Mouse (Mus musculus) gastrocnemius, postnatal 36 days (tissue): ENCODE data around the gene Pigyl. TPM values are rescaled to one million over a fixed set of nuclear protein-coding genes. Genes with fewer than 3 reads are reported as not detected.
"Not testable (repeated sequence)": the region's sequence is repeated elsewhere in the genome, so short reads cannot be mapped to it uniquely, and the experiment has no call there.

Experiments used
- DNase-seq, 2 experiments: peaks; one replicate each; pipeline ENCODE4 v3.0.0; 2022
- intact Hi-C: fragments of 180-260 bp; cut with DNase I; formaldehyde crosslinking; loops from one replicate; pipeline ENCODE4 v1.15.1; 2025
- total RNA-seq, 2 experiments: library from RNA; stranded (reverse); gene quantifications; 2 replicates each; pipeline ENCODE4 v1.2.3; 2021

Gene Pigyl
- total RNA-seq, 2 experiments from 2014 or later: 29.4 to 31.2 TPM

DNA sequence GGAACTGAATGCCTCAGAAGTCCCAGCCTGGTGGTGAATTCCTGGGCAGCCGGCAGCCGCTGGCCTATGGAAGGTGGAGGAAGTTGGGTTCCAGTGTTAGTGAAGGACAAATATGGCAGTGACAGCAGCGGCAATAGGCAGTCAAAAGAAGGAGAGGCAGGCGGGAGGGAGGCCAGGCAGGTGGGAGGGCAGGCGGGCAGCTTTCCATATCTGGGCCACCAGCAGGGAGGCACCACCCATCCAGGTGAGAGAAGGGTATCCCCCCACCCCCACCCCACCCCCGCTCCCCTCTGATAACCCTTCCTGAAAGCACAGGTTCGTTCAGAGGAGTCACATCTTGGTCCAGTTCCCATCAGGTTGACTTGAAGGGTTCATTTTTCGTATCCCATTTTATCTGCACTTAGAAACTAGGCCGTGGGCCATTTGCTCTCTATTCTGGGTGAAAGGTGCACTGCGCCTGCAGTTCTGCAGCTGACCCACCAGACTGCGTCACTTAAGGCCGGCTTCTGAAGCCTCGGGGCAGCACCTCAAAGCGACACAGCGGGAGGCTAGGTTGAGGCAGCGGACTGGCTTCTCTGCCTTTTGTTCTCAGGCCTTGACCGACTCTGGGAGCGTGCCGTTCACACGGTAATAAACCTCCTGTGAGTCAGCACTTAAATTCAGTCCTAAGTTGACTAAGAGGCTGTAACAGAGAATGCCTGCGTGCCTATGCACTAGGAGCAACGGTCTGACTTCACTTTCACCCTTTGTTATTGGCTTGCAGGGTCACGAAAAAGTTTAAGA is 19.7 kb upstream of the Pigyl start:
- intact Hi-C loops: no loop called here
- DNase-seq: no peak

DNA sequence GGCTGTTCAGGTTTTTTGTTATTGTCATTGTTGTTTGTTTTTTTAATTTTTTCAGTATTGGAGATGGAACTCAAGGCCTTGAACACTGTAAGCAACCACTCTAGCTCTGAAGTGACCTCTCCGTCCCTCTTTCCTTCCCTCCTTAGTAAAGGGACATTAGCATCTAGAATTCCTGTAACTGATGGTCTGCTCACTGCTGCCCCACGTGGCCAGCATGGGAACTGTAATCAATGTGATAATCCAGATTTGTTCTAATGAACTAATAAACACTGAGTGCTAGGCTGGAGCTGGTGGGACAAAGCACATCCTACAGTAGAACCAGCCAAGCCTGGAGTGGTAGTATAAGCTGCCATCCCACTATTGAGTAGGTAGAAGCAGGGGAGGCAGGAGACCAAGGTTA is 18.2 kb upstream of the Pigyl start:
- intact Hi-C loops: no loop called here
- DNase-seq: no peak

- DNase-seq: no peak
- intact Hi-C loops: no loop called here
Measured at GRCm38 (mm10) chr9:22139746-22140145, 16.9 kb upstream of the Pigyl start.

DNA sequence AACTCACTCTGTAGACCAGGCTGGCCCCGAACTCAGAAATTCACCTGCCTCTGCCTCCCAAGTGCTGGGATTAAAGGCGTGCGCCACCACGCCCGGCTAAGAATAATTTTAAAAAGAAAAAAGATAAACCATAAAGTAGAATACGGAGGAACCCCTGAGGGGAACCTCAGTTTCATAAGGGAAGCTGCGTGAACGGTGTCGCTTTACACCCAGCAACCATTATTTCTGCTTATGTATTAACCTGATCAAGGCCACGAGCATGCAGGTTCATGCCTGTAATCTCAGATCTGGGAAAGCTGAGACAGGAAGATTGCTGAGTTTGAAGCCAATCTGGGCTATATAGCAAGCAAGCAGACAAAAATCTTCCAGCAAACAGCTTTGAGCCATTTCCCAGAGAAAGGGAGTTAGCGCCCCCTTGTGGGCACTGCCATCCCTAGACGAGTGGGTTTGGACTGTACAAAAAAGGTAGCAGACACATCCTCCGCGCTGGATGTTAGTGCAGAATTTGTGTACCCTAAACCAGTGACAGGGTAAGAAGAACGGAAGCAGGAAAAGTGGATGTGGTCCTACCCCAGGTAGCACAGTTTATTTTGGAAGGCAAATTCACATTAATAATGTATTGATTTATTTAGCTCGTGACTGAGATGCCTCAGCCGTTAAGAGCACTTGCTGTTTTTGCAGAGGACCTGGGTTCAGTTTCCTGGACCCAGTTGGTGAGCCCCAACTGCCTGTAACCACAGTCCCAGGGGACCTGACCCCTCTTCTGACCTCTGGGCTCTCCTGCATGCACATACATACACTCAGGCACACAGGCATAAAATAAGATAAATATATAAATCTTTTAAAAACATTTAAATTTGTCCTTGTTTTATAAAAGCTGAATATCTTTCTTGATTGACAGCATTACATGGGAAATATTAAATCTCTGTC is 13.3 kb upstream of the Pigyl start:
- intact Hi-C loops: loop anchor here (1.0 to 2.0 kb wide), 2 partner anchors 23 to 77 kb away; no protein-coding TSS in a partner anchor
- peak; percentile 74 to 79 for DNase-seq

DNA sequence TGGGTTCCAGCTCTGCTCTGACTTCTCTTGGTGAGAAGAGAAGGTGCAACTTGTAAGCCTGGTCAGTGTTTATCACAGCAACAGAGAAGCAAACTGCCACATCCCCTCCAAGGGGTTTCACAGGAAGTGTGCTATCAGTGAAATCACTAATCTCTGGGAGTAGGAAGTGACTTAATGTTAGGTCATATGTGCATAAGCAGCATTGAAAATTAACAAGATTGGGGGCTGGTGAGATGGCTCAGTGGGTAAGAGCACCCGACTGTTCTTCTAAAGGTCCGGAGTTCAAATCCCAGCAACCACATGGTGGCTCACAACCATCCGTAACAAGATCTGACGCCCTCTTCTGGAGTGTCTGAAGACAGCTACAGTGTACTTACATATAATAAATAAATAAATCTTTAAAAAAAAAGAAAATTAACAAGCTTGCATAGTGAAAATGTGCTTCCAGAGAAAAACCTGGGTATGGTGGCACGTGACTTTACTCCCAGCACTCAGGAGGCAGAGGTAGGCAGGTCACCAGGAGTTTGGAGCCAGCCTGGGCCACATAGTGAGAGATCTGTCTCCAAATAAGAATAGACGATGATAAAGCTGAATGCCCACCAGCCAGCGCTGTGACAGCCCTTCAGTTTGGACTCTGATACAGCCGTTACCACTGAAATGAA is 12.2 kb upstream of the Pigyl start:
- intact Hi-C loops: no loop called here
- DNase-seq: no peak

GRCm38 (mm10) chr9:22149426-22150248 is 7.0 kb upstream of the Pigyl start:
- intact Hi-C loops: loop anchor here (5.0 kb wide), 1 partner anchor 172 kb away; no protein-coding TSS in a partner anchor
- DNase-seq: no peak

GRCm38 (mm10) chr9:22150249-22150693 is 6.4 kb upstream of the Pigyl start:
- intact Hi-C loops, DNase-seq: not testable (repeated sequence)

DNA sequence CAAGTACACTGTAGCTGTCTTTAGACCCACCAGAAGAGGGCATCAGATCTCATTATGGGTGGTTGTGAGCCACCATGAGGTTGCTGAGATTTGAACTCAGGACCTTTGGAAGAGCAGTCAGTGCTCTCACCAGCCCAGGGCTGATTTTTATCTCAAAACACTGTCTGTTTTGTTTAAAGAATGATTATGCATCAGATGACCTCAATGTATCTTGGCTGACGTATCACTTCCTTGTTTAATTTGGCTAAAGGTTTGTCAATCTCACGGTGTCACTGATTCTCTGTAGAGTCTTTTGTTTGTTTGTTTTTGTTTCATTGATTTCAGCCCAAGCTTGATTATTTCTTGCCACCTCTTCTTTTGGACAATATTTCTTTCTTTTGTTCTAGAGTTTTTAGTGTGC is 5.7 kb upstream of the Pigyl start:
- intact Hi-C loops: no loop called here
- no peak for DNase-seq

GRCm38 (mm10) chr9:22153810-22154209 is 2.8 kb upstream of the Pigyl start:
- intact Hi-C loops: no loop called here

DNA sequence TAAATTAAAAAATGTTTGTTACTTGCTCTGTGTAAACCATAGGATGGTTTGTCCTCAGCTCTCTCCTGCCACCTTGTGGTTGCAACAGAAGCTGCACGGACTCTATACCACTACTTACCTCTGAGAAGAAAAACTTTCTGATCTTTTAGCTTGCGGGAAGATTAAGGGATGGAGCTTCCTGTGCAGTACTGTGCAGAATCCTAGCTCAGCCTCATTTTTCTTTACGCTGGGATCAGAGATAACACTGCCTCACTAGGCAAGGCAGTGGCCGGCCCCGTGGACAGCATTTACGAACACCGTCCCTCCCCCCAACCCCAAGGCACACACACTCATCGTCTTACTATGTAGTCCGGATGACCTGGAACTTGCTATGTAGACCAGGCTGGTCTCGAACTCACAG is 1.0 kb upstream of the Pigyl start:
- DNase-seq: no peak
- intact Hi-C loops: no loop called here

More at GRCm38 (mm10) chr9:22153810-22154209, 2.8 kb upstream of the Pigyl start:
- DNase-seq: no peak

DNA sequence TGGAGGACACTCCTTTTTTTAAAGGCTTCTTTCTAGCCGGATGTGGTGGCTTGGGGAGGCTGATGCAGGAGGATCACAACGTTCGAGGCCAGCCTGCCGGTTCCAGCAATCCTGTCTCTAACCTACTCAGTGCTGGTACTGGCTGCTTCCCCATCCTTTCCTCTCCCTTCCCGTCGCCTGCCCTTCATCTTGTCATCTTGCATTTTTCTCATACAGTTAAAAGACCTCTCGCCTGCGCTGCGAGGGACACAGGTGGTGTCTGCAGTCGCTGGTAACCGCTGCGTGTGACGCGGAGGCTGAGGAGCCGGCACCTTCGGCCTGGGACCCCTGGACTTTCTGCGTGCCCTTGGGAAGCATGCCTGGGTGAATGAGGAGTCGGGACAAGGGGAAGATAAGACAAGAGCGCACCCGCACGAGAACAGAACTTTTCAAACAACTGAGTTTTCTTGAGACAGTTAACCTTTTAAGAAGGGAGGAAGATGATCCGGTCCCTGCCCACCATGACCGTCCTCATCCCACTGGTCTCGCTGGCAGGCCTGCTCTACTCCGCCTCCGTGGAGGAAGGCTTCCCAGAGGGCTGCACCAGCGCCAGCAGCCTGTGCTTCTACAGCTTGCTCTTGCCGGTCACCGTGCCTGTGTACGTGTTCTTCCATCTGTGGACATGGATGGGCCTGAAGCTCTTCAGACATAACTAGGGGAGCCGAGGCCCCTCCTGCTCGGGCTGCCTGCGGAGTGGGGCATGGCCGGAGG is 1.0 kb downstream of the Pigyl start:
- intact Hi-C loops: no loop called here
- no peak for DNase-seq

GRCm38 (mm10) chr9:22161299-22161698 is 4.7 kb downstream of the Pigyl start:
- intact Hi-C loops: no loop called here
- DNase-seq: no peak

DNA sequence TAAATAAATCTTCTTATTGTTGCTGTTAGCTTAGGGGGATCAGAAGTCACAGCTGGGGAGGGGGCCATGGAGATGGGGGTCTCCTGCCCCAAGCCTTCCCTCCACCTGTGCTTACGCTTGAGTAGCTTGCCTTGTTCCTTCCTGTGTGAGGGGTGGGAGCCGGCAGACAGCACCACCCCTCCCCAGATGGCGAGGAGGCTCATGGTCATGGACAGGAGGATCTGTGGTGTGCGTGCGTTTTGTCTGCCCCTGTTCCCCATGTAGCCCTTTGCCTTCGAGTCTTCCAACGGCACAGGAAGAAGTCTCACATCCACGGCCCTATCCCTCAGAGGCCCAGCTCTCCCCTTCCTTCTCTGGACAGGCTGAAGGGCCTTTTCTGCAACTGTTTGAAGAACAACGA is 5.7 kb downstream of the Pigyl start:
- intact Hi-C loops: no loop called here
- DNase-seq: no peak

DNA sequence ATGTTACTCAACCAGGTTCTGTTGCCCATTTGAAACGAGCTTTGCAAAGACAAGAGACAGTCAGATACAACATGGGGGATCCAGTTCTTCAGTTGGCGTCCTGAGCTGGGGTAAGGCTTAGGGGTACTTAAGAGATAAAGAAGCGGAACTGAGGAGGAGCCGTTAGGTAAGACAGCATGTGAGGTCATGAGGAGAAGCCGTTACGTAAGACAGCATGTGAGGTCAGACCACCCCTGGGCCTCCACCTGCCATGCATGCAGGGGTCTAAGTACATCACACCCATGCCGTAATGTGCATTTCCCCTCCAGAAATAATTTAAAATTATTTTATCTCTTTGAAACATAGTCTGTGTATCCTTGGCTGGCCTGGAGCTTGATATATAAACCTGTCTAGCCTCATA is 6.3 kb downstream of the Pigyl start:
- intact Hi-C loops: no loop called here
- DNase-seq: no peak

GRCm38 (mm10) chr9:22164711-22165668 is 8.3 kb downstream of the Pigyl start:
- no peak for DNase-seq
- intact Hi-C loops: no loop called here

DNA sequence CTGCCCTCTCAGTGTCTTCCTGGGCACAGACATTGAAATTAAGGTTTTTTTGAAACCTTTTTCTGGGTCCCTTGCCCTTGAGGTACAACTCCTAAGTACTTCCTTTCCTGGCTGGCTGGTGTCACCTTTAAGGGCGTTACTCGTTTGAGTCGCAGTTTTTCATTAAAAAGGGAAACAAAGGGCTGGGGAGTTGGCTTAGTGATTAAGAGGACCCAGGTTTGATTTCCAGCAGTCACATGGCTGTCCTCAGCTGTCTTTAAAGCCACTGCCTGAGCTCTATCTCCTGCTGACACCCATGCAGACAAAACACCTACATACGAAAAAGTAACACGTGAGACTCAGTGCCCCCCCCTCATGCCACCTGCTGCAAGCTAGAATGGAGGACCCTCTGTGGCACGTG is 9.3 kb downstream of the Pigyl start:
- intact Hi-C loops: no loop called here

GRCm38 (mm10) chr9:22166686-22167085 is 10.0 kb downstream of the Pigyl start:
- intact Hi-C loops: no loop called here
- no peak for DNase-seq

More for the DNA sequence above, 9.3 kb downstream of the Pigyl start:
- no peak for DNase-seq

DNA sequence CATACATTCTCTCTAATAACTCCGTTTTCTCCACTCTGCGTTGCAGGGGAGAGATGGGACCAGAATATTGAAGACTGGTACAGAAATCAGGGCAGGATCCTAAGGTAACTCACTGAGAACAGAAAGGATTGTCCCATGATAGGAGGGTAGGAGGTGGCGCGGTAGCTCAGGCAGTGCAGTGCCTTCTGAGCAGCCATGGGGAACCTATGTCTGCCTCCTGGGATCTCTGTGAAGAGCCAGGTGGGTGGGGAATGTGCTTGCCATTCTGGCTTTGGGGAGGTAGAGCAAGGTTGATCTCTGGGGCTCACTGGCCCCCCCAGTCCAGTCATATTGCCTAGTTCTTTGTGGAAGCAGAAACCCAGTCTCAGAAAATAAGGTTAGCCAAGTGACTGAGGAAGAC is 11.1 kb downstream of the Pigyl start:
- DNase-seq: no peak

More for the DNA sequence above, 11.1 kb downstream of the Pigyl start:
- intact Hi-C loops: no loop called here
